Mouse (Mus musculus) heart, embryonic 13.5 days (tissue): Measurements from ENCODE around the gene Padi2. TPM values are rescaled to one million over a fixed set of nuclear protein-coding genes. Genes with fewer than 3 reads are reported as not detected.

Source experiments
- ATAC-seq: fragments of 200-750 bp; cut with Nextera tagmentation; 2 replicates; pipeline ENCODE4 v1.8.0; 2017; ENCODE audit warnings: moderate TSS enrichment; ENCODE audit not compliant: insufficient number of reproducible peaks, low FRiP score, low TSS enrichment; ENCODE audit errors: extremely low read depth
- H3K27ac ChIP-seq: fragments of 300-500 bp; sonication (generic); replicated peaks from 2 replicates; pipeline ENCODE4 v1.5.1; 2015; ENCODE audit warnings: moderate library complexity, mild to moderate bottlenecking, inconsistent platforms
- H3K27me3 ChIP-seq: fragments of 300-500 bp; sonication (generic); replicated peaks from 2 replicates; pipeline ENCODE4 v1.6.1; 2015; ENCODE audit warnings: mild to moderate bottlenecking, inconsistent platforms
- H3K36me3 ChIP-seq: fragments of 300-500 bp; sonication (generic); 2 replicates; pipeline ENCODE4 v1.6.1; 2015; ENCODE audit warnings: mild to moderate bottlenecking, inconsistent platforms
- H3K4me1 ChIP-seq: fragments of 300-500 bp; sonication (generic); 2 replicates; pipeline ENCODE4 v1.6.1; 2015; ENCODE audit warnings: inconsistent platforms
- H3K4me2 ChIP-seq: fragments of 300-500 bp; sonication (generic); 2 replicates; pipeline ENCODE4 v1.6.1; 2015; ENCODE audit warnings: inconsistent platforms, mild to moderate bottlenecking, moderate library complexity
- H3K4me3 ChIP-seq: fragments of 300-500 bp; sonication (generic); 2 replicates; pipeline ENCODE4 v1.5.1; 2015; ENCODE audit warnings: moderate library complexity, mild to moderate bottlenecking, inconsistent platforms
- H3K9ac ChIP-seq: fragments of 300-500 bp; sonication (generic); 2 replicates; pipeline ENCODE4 v1.6.1; 2015; ENCODE audit warnings: inconsistent platforms, mild to moderate bottlenecking, moderate library complexity
- H3K9me3 ChIP-seq: fragments of 300-500 bp; sonication (generic); 2 replicates; pipeline ENCODE4 v1.6.1; 2016; ENCODE audit warnings: inconsistent platforms
- WGBS: fragments of 180-500 bp; shearing (Covaris S2); methylation state at CpG from one replicate; pipeline ENCODE4 v1.1.7; 2015; ENCODE audit warnings: mixed read lengths; 5-methylcytosine and 5-hydroxymethylcytosine counted together
- polyA plus RNA-seq: library from polyadenylated mRNA; unstranded; fragments of >200 nt; fragmentation: Nextera tagmentation; extraction: Ambion mirVana; gene quantifications from 2 replicates; pipeline ENCODE4 v1.2.1, GENCODE M21; 2015

Padi2 gene
- polyA plus RNA-seq, 1 experiment from 2014 or later, result 2.9 TPM

- Histone ChIP-seq H3K9ac (no peak overlapping the region), H3K4me1 (peaks cover 29% of the 10 kb centered on the region), H3K27ac (no peak overlapping the region), H3K4me3 (no peak overlapping the region), H3K9me3 (no peaks in the 10 kb centered on the region), H3K4me2 (no peak overlapping the region), H3K36me3 (peaks cover 26% of the 10 kb centered on the region), H3K27me3 (0 out of 2 replicates have a peak, but pooled peaks cover 5% of the 10 kb centered on the region)
- 77% methylated on average over 14 of the region's 14 CpGs for WGBS
- ATAC-seq, result no peak
Measured at GRCm38 (mm10) chr4:140989447-140989846, 83.3 kb downstream of the Padi2 start.

GRCm38 (mm10) chr4:140992215-140992614 lies 86.1 kb downstream of the Padi2 start:
- no peak for ATAC-seq
- 82% methylated on average over 20 of the region's 20 CpGs for WGBS
- Histone ChIP-seq H3K4me1 (peaks cover 21% of the 10 kb centered on the region), H3K27me3 (no peaks in the 10 kb centered on the region), H3K36me3 (peaks cover 54% of the 10 kb centered on the region), H3K27ac (no peak overlapping the region), H3K9ac (no peak overlapping the region), H3K9me3 (no peaks in the 10 kb centered on the region), H3K4me3 (no peak overlapping the region), H3K4me2 (no peak overlapping the region)

DNA sequence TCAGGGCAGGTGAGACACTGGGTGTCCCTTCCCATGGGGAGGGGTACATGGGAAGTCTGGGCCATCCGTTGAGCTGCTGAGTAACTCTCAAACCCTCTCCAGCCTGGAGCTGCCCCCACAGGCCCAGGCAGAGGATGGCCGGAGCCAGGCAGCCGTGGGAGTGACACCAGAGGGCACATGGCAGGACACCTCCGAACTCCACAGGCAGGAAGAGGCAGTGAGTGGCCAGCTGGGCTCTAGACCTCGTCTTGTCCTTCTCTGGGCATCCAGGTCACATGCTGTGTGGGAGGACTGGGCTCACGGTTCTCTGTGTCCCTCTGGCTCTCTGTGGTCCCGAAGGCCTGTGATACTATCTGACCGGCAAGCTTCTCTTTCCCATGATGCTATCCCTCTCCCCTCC lies 87.7 kb downstream of the Padi2 start:
- Histone ChIP-seq H3K4me3 (no peak overlapping the region), H3K9ac (no peak overlapping the region), H3K27ac (no peak overlapping the region), H3K9me3 (no peaks in the 10 kb centered on the region), H3K36me3 (peaks cover 68% of the 10 kb centered on the region), H3K4me1 (peaks cover 5% of the 10 kb centered on the region; the same call in 1 of the 2 replicates), H3K4me2 (no peak overlapping the region), H3K27me3 (no peaks in the 10 kb centered on the region)
- ATAC-seq, result no peak
- WGBS, result 67% methylated on average over 8 of the region's 8 CpGs

DNA sequence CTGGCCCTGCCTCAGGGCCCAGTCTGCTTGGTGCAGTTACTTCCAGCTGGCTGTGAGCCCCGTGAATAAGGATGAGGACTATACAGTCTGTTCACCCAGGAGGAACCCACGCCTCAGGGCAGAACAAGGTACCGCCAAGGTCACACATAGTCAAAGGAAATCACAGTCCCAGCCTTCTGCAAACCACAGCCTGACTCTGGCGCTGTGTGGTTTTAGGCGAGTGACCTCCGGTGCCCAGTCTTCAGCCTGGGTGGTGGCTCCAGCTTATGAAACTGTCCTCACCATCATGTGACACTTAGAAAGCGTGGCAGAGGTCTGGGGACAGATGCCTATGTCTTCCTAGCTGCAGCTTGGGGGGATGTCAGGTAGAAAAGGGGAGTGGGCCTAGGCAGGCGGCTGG lies 89.7 kb downstream of the Padi2 start:
- Histone ChIP-seq H3K27me3 (no peaks in the 10 kb centered on the region), H3K4me3 (no peak overlapping the region), H3K27ac (no peak overlapping the region), H3K4me1 (no peaks in the 10 kb centered on the region), H3K36me3 (peaks cover 87% of the 10 kb centered on the region), H3K9me3 (no peaks in the 10 kb centered on the region), H3K4me2 (no peak overlapping the region), H3K9ac (no peak overlapping the region)
- 89% methylated on average over 8 of the region's 8 CpGs for WGBS
- ATAC-seq, result no peak

- WGBS, result 87% methylated on average over 9 of the region's 9 CpGs
- H3K9ac ChIP-seq, result no peak overlapping the region
- H3K4me2 ChIP-seq, result no peak overlapping the region
- peaks cover 97% of the 10 kb centered on the region for H3K36me3 ChIP-seq
- H3K4me1 ChIP-seq, result no peaks in the 10 kb centered on the region
- no peaks in the 10 kb centered on the region for H3K27me3 ChIP-seq
- ATAC-seq, result no peak
- no peak overlapping the region for H3K4me3 ChIP-seq
- no peak overlapping the region for H3K27ac ChIP-seq
- H3K9me3 ChIP-seq, result no peaks in the 10 kb centered on the region
Measured at GRCm38 (mm10) chr4:140996812-140997211, 90.7 kb downstream of the Padi2 start.

Other genes starting within 250 kb of the Padi2 start
- 15.3 and 18.2 TPM in 2 replicates for gene Arhgef10l, start 240.3 kb upstream of the Padi2 start, polyA plus RNA-seq
- gene Rcc2, start 205.8 kb upstream of the Padi2 start, polyA plus RNA-seq, result 9.8 and 10.7 TPM in 2 replicates
- gene Padi6, start 163.7 kb upstream of the Padi2 start, polyA plus RNA-seq, result not detected in 2 replicates
- 2.1 and 2.4 TPM in 2 replicates for gene Padi4, start 132.1 kb upstream of the Padi2 start, polyA plus RNA-seq
- gene Padi3, start 95.7 kb upstream of the Padi2 start, polyA plus RNA-seq, result 0.24 and 0.25 TPM in 2 replicates
- gene Padi1, start 60.6 kb upstream of the Padi2 start, polyA plus RNA-seq, result 0.12 and 0.18 TPM in 2 replicates
- 807 and 886 TPM in 2 replicates for gene Sdhb, start 54.9 kb downstream of the Padi2 start, polyA plus RNA-seq
- 28.7 and 29.4 TPM in 2 replicates for gene Atp13a2, start 80.5 kb downstream of the Padi2 start, polyA plus RNA-seq
- 273 and 299 TPM in 2 replicates for gene Mfap2, start 104.1 kb downstream of the Padi2 start, polyA plus RNA-seq
- 3.4 and 3.5 TPM in 2 replicates for gene Crocc, start 154.2 kb downstream of the Padi2 start, polyA plus RNA-seq
- gene Necap2, start 172.0 kb downstream of the Padi2 start, polyA plus RNA-seq, result 39.7 and 43.7 TPM in 2 replicates
- not detected in 2 replicates for gene Spata21, start 182.0 kb downstream of the Padi2 start, polyA plus RNA-seq
- gene Szrd1, start 233.4 kb downstream of the Padi2 start, polyA plus RNA-seq, result 31.3 and 33.8 TPM in 2 replicates
- 12.8 and 14.2 TPM in 2 replicates for gene Fbxo42, start 241.6 kb downstream of the Padi2 start, polyA plus RNA-seq